Mouse (Mus musculus) embryonic fibroblast, embryonic 13.5 days (primary cell): ENCODE measurements around the gene Fhod1. TPM values are rescaled to one million over a fixed set of nuclear protein-coding genes. Genes with fewer than 3 reads are reported as not detected.

Experiments used
- H3K27ac ChIP-seq: 2 replicates; pipeline ENCODE4 v1.5.1; 2012; ENCODE audit warnings: low read length, control low read depth, inconsistent platforms; ENCODE audit not compliant: insufficient read depth
- H3K4me1 ChIP-seq: 2 replicates; pipeline ENCODE4 v1.6.1; 2011; ENCODE audit warnings: low read length; ENCODE audit not compliant: control insufficient read depth, insufficient read depth
- H3K4me3 ChIP-seq: 2 replicates; pipeline ENCODE4 v1.5.1; 2011; ENCODE audit warnings: mild to moderate bottlenecking, control low read depth, low read length; ENCODE audit not compliant: insufficient read depth
- CTCF ChIP-seq: IDR thresholded peaks from 2 replicates; pipeline ENCODE4 v1.5.1; 2011; ENCODE audit warnings: mild to moderate bottlenecking, control low read depth, low read length, moderate library complexity, borderline replicate concordance; ENCODE audit not compliant: insufficient read depth
- POLR2A ChIP-seq: IDR thresholded peaks from 2 replicates; pipeline ENCODE4 v1.6.1; 2011; ENCODE audit warnings: low read depth, mild to moderate bottlenecking, control low read depth, low read length, moderate library complexity
- polyA plus RNA-seq: library from polyadenylated mRNA; stranded (reverse); fragments of >200 nt; gene quantifications from 2 replicates; pipeline ENCODE4 v1.2.4, GENCODE M21; 2011; ENCODE audit warnings: low read depth; ENCODE audit not compliant: missing spikeins, insufficient read length

The Fhod1 gene
- polyA plus RNA-seq, 1 experiment, result 16.0 TPM

- H3K27ac ChIP-seq, result peak overlapping the region; percentile 80
- no peak overlapping the region for H3K4me3 ChIP-seq
- H3K4me1 ChIP-seq, result peaks cover 10% of the 10 kb centered on the region
- TF ChIP-seq POLR2A (no peak), CTCF (no peak)
These were observed 24.7 kb upstream of the Fhod1 start for GRCm38 (mm10) chr8:105372473-105372872.

DNA sequence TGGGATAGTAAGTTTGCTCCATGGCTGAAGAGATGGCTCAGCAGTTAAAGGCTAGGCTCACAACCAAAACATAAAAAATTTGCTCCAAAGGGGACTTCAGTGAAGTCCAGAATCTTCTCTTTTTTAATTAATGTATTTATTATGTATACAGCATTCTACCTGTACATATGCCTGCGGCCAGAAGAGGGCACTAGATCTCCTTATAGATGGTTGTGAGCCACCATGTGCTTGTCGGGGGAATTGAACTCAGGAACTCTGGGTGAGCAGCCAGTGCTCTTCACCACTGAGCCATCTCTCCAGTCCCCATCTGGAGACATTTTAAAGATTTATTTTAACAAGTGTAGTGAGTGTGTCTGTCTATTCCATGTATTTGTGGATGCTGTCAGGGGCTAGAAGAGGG, 19.4 kb upstream of the Fhod1 start:
- Histone ChIP-seq H3K27ac (no peak overlapping the region), H3K4me1 (peaks cover 3% of the 10 kb centered on the region; the same call in 1 of the 2 replicates), H3K4me3 (no peak overlapping the region)
- TF ChIP-seq POLR2A (no peak), CTCF (no peak)

DNA sequence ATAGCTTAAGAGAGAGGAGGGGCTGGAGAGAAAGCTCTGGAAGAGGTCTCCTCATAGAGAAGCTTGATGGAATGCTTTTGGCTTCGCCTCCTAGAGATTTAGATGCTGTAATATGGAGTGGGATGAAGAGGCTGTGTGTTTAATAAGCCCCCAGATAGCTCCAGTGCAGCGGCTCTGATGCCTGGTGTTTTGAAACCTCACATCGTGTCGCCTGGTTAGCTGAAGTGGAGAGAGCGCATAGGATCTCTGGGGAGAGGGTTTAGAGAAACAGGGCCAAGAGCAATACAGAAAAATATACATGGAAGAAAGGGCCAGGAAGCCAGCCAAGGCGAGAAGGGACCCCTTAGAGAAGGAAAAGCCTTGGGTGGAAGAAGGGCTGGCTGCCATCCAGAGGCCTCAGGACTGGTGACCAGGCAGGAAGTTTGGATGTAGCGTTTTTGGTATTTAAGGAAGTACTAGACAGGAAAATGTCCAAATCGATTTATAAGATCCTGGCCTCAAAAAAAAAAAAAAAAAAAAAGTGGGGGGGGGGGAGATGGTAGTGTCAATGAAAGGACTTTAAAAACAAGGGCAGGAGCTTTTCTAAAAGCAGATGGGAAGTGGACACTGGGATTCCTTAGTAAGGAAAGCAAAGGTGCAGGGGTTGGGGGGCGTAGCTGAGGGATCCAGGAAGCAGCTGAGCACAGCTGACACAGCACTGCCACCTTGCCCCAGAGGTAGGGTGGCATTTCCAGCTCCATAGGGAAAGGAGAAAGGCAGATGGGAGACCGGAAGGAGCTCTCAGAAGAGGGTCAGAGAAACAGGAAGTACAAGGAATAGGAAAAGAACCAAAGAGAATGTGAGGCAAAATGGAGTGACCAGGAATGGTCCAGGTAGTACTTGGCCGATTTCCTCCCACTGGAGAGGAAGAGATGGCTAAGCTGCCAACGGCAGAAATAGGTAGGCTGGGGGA, 14.3 kb upstream of the Fhod1 start:
- H3K4me1 ChIP-seq, result no peaks in the 10 kb centered on the region
- H3K27ac ChIP-seq, result no peak overlapping the region
- no peak overlapping the region for H3K4me3 ChIP-seq
- TF ChIP-seq CTCF (no peak), POLR2A (no peak)

- Histone ChIP-seq H3K4me1 (peaks cover 6% of the 10 kb centered on the region), H3K4me3 (no peak overlapping the region), H3K27ac (no peak overlapping the region)
- TF ChIP-seq POLR2A (no peak), CTCF (no peak)
These were observed 11.9 kb upstream of the Fhod1 start for GRCm38 (mm10) chr8:105359646-105360045.

DNA sequence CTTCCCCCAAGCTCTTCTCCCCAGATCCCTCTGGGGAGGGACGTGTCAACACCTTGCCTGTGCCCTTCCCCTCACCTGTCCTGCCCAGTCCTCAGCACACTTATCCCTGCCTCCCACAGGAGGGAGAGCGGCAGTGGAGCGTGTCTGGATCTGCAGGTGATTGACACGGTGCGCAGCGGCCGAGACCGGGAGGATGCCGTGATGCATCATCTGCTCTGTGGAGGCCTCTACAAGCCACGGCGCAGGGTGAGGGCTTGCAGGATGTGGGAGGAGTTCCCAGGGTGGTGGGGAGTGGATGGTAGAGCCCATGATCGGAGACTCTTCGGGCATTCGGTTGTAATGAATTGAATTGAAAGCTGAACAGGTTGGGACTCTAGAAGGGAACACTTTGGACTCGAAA, 11.5 kb upstream of the Fhod1 start:
- Histone ChIP-seq H3K4me3 (no peak overlapping the region), H3K27ac (no peak overlapping the region), H3K4me1 (peaks cover 6% of the 10 kb centered on the region)
- TF ChIP-seq POLR2A (no peak), CTCF (no peak)

- peaks cover 6% of the 10 kb centered on the region for H3K4me1 ChIP-seq
- H3K4me3 ChIP-seq, result no peak overlapping the region
- no peak overlapping the region for H3K27ac ChIP-seq
- TF ChIP-seq CTCF (no peak), POLR2A (no peak)
These were observed 8.9 kb upstream of the Fhod1 start for GRCm38 (mm10) chr8:105356681-105357080.

DNA sequence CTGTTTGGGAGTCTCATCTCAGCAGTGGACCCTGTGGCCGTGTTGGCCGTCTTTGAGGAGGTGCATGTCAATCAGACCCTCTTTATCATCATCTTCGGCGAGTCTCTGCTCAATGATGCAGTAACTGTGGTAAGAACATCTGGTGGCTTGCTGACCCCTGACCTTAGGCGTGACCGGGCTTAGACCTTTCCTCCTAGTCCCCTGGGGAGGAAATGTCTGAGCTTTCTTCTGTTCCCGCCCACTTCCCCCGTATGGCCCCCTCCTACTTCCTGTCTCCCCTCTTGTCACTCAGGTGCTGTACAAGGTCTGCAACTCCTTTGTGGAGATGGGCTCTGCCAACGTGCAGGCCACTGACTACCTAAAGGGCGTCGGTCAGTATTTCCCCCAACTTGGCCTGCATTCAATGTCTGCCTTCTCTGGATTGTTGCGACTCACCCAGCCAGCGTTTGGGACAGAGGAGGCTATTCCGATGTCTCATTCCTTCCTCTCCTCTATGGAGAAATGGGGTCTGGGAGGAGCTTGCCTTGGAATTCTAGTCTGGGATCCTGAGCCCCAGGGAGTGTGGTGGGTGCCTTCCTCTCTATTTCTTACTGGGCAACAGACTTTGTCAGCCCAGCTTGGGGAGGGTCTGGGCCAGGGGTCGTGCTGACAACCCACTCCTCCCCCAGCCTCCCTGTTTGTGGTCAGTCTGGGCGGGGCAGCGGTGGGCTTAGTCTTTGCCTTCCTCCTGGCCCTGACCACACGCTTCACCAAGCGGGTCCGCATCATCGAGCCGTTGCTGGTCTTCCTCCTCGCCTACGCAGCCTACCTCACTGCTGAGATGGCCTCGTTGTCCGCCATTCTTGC, 7.6 kb upstream of the Fhod1 start:
- Histone ChIP-seq H3K4me3 (no peak overlapping the region), H3K27ac (no peak overlapping the region), H3K4me1 (peaks cover 7% of the 10 kb centered on the region)
- TF ChIP-seq POLR2A (no peak), CTCF (no peak)

DNA sequence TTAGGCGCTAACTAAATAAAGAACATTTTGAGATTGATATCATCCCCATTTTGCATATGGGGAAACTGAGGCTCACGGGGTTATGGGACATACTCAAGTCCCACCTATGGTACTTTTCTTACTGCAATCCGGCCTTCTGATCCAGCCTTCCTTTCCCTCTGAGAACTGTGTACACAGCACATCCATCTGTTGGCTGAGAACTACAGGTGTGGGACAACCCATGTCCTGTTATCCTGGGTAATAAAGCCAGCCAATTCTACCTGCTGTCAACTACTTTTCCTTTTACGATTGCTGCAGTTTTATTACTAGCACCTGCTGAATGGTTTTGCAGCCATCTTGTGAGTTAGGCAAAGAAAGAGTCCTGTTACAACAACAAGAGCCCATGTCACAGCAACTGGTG, 6.8 kb upstream of the Fhod1 start:
- TF ChIP-seq CTCF (no peak), POLR2A (no peak)
- Histone ChIP-seq H3K4me3 (no peak overlapping the region), H3K4me1 (peaks cover 10% of the 10 kb centered on the region), H3K27ac (no peak overlapping the region)

- TF ChIP-seq POLR2A (no peak), CTCF (no peak)
- peaks cover 10% of the 10 kb centered on the region for H3K4me1 ChIP-seq
- no peak overlapping the region for H3K4me3 ChIP-seq
- no peak overlapping the region for H3K27ac ChIP-seq
These were observed 5.9 kb upstream of the Fhod1 start for GRCm38 (mm10) chr8:105353583-105354135.
